Mouse (Mus musculus) heart, embryonic 10.5 days (tissue): ENCODE data around the gene Gm29866. TPM values are rescaled to one million over a fixed set of nuclear protein-coding genes. Genes with fewer than 3 reads are reported as not detected.
"Not testable (repeated sequence)": the region's sequence is repeated elsewhere in the genome, so short reads cannot be mapped to it uniquely, and the experiment has no call there.

Experiments
- DNase-seq: peaks from one replicate; pipeline ENCODE4 v3.0.0-alpha.2; 2017; ENCODE audit warnings: low spot score
- H3K27ac ChIP-seq: fragments of 300-500 bp; sonication (generic); 2 replicates; pipeline ENCODE4 v1.5.1; 2016; ENCODE audit warnings: mild to moderate bottlenecking
- H3K27me3 ChIP-seq: fragments of 300-500 bp; sonication (generic); 2 replicates; pipeline ENCODE4 v1.6.1; 2016; ENCODE audit warnings: mild to moderate bottlenecking; ENCODE audit not compliant: poor library complexity, insufficient read depth, severe bottlenecking
- H3K36me3 ChIP-seq: fragments of 300-500 bp; sonication (generic); 2 replicates; pipeline ENCODE4 v1.6.1; 2016; ENCODE audit warnings: mild to moderate bottlenecking, moderate library complexity
- H3K4me1 ChIP-seq: fragments of 300-500 bp; sonication (generic); 2 replicates; pipeline ENCODE4 v1.6.1; 2016; ENCODE audit warnings: mild to moderate bottlenecking
- H3K4me3 ChIP-seq: fragments of 300-500 bp; sonication (generic); 2 replicates; pipeline ENCODE4 v1.5.1; 2016; ENCODE audit warnings: mild to moderate bottlenecking, moderate library complexity
- H3K9me3 ChIP-seq: fragments of 300-500 bp; sonication (generic); 2 replicates; pipeline ENCODE4 v1.6.1; 2016; ENCODE audit warnings: mild to moderate bottlenecking, moderate library complexity
- WGBS: fragments of 180-500 bp; shearing (Covaris S2); methylation state at CpG from one replicate; pipeline ENCODE4 v1.1.7; 2016; 5-methylcytosine and 5-hydroxymethylcytosine counted together
- polyA plus RNA-seq: library from polyadenylated mRNA; unstranded; fragments of >200 nt; fragmentation: Nextera tagmentation; extraction: Ambion mirVana; gene quantifications from 2 replicates; pipeline ENCODE4 v1.2.1, GENCODE M21; 2016

Gm29866 gene
- polyA plus RNA-seq: not detected in 2 replicates

- not testable (repeated sequence) for H3K4me3 ChIP-seq, H3K36me3 ChIP-seq, H3K9me3 ChIP-seq, DNase-seq, H3K27ac ChIP-seq, H3K27me3 ChIP-seq, H3K4me1 ChIP-seq
- no CpG with 5 or more reads among the region's 6 CpGs for WGBS
Observed at GRCm38 (mm10) chrY:20993557-20993956, at the start of gene Gm29866. TSS of gene Gm29866 (minus strand) at chrY:20993657.

Other genes with a start within 250 kb of the Gm29866 start
- gene Gm20909, start 170.9 kb upstream of the Gm29866 start, polyA plus RNA-seq: not detected in 2 replicates
- not detected in 2 replicates for gene Gm20865, start 247.9 kb upstream of the Gm29866 start, polyA plus RNA-seq